Mouse (Mus musculus) liver, postnatal 0 days (tissue): ENCODE results near the gene Fdxacb1.

ENCODE experiments used
- CTCF ChIP-seq: sonication (generic); IDR thresholded peaks from 2 replicates; pipeline ENCODE4 v1.5.1; 2016; ENCODE audit warnings: antibody characterized with exemption, low read depth
- EP300 ChIP-seq: IDR thresholded peaks from 2 replicates; pipeline ENCODE4 v1.6.1; 2016; ENCODE audit warnings: antibody characterized with exemption, low read depth, mild to moderate bottlenecking

- TF ChIP-seq CTCF (no peak), EP300 (no peak)
Measured at GRCm38 (mm10) chr9:50742261-50742660, 25.8 kb upstream of the Fdxacb1 start.
